ENCODE assay signal across 18 mouse cellular contexts in genomic region chr8:79372084-79372483, GRCm38 (mm10). TPM values are rescaled to one million over a fixed set of nuclear protein-coding genes. Genes with fewer than 3 reads are reported as not detected.
DNase-seq lines count a peak whose midpoint lies in the region; ATAC-seq and TF ChIP-seq lines count a peak whose summit lies in the region.
"Had no signal": no experiment of that assay in that cellular context is flagged by ENCODE, and none has a peak within 500 bp of the region (broad histone marks: within the 10 kb centered on the region; RNA-seq: fewer than 3 reads in every experiment).

No protein-coding gene starts in this region.

- H3K4me3 ChIP-seq in liver, adult 2 months (ENCODE audit: insufficient read depth, low read depth, low read length), result no peak overlapping the region
- no peak overlapping the region for H3K4me3 ChIP-seq in liver, embryonic 12.5 days
- H3K4me3 ChIP-seq in stomach, embryonic 16.5 days (replicated peaks; ENCODE audit: low read length), result no peak overlapping the region; the same call in 1 of the 2 replicates
- no peak overlapping the region for H3K4me3 ChIP-seq in hindbrain, embryonic 10.5 days
- H3K4me3 ChIP-seq: heart, embryonic 15.5 days; hindbrain, embryonic 15.5 days; midbrain, embryonic 13.5 days; neural tube, embryonic 15.5 days had no signal

- H3K27ac ChIP-seq in liver, adult 2 months (replicated peaks; ENCODE audit: insufficient read depth, low read depth, low read length), result peak overlapping the region; percentile 59
- H3K27ac ChIP-seq in liver, embryonic 12.5 days, result no peak overlapping the region; the same call in 1 of the 2 replicates
- peak overlapping the region; percentile 68; the same call in 1 of the 2 replicates for H3K27ac ChIP-seq in stomach, embryonic 16.5 days (ENCODE audit: low read length)
- H3K27ac ChIP-seq in hindbrain, embryonic 10.5 days, result no peak overlapping the region
- H3K27ac ChIP-seq: heart, embryonic 15.5 days; hindbrain, embryonic 15.5 days; midbrain, embryonic 13.5 days; neural tube, embryonic 15.5 days had no signal

- peaks cover 51% of the 10 kb centered on the region for H3K4me1 ChIP-seq in liver, adult 2 months (ENCODE audit: control insufficient read depth, insufficient read depth, low read length)
- H3K4me1 ChIP-seq in liver, embryonic 12.5 days, result peaks cover 46% of the 10 kb centered on the region
- H3K4me1 ChIP-seq in stomach, embryonic 16.5 days (ENCODE audit: control insufficient read depth, insufficient read depth, low read length), result peaks cover 53% of the 10 kb centered on the region
- 0 out of 2 replicates have a peak, but pooled peaks cover 4% of the 10 kb centered on the region for H3K4me1 ChIP-seq in hindbrain, embryonic 10.5 days (replicated peaks)

- no peak overlapping the region for H3K9ac ChIP-seq in liver, adult 2 months (ENCODE audit: low read depth, low read length)
- no peak overlapping the region for H3K9ac ChIP-seq in liver, embryonic 12.5 days
- no peak overlapping the region for H3K9ac ChIP-seq in stomach, embryonic 16.5 days (ENCODE audit: low read length)
- H3K9ac ChIP-seq: heart, embryonic 15.5 days; hindbrain, embryonic 15.5 days; midbrain, embryonic 13.5 days; neural tube, embryonic 15.5 days had no signal

- H3K27me3 ChIP-seq in liver, adult 2 months (ENCODE audit: control insufficient read depth, insufficient read depth, low read length), result no peaks in the 10 kb centered on the region
- H3K27me3 ChIP-seq in liver, embryonic 12.5 days (replicated peaks), result 0 out of 2 replicates have a peak, but pooled peaks cover 2% of the 10 kb centered on the region
- no peaks in the 10 kb centered on the region for H3K27me3 ChIP-seq in stomach, embryonic 16.5 days (ENCODE audit: control insufficient read depth, insufficient read depth, low read length)
- H3K27me3 ChIP-seq in hindbrain, embryonic 10.5 days (ENCODE audit: insufficient read depth, poor library complexity, severe bottlenecking), result no peaks in the 10 kb centered on the region
- H3K27me3 ChIP-seq: heart, embryonic 15.5 days; hindbrain, embryonic 15.5 days; midbrain, embryonic 13.5 days; neural tube, embryonic 15.5 days; Patski had no signal

- no peak for TF ChIP-seq CTCF in liver, adult 2 months (IDR thresholded peaks at IDR 0.05; ENCODE audit: low read depth, low read length)

- no peaks in the 10 kb centered on the region for H3K9me3 ChIP-seq in liver, embryonic 12.5 days (replicated peaks)
- H3K9me3 ChIP-seq in stomach, embryonic 16.5 days (replicated peaks; ENCODE audit: control insufficient read depth, low read length), result no peaks in the 10 kb centered on the region
- no peaks in the 10 kb centered on the region for H3K9me3 ChIP-seq in hindbrain, embryonic 10.5 days
- H3K9me3 ChIP-seq: heart, embryonic 15.5 days; hindbrain, embryonic 15.5 days; midbrain, embryonic 13.5 days; neural tube, embryonic 15.5 days had no signal

- no peak for ATAC-seq in liver, embryonic 12.5 days
- no peak; the same call in 1 of the 2 replicates for ATAC-seq in stomach, embryonic 16.5 days (ENCODE audit: insufficient read depth, low FRiP score)
- ATAC-seq: forebrain, embryonic 14.5 days; Patski had no signal

- WGBS in liver, adult 2 months, result 33% methylated on average over 9 of the region's 9 CpGs
- 80% methylated on average over 9 of the region's 9 CpGs for WGBS in liver, embryonic 12.5 days (ENCODE audit: insufficient replicate concordance)
- 63% methylated on average over 9 of the region's 9 CpGs for WGBS in stomach, embryonic 16.5 days
- WGBS in hindbrain, embryonic 10.5 days, result 92% methylated on average over 9 of the region's 9 CpGs

- peak; percentile 88 for DNase-seq in heart, adult 11 months
- no peak for DNase-seq in heart, postnatal 4 days
- DNase-seq in liver, adult 2 months (ENCODE audit: extremely low read depth, low read depth, low spot score), result peak; percentile 51
- DNase-seq in gonadal fat pad, adult 2 months (ENCODE audit: low read depth), result peak; percentile 59
- DNase-seq in hindbrain, embryonic 10.5 days (ENCODE audit: low spot score), result no peak
- DNase-seq: adrenal gland, postnatal 25 days; B cell, adult 2 months; lung, adult 2 months; lung, postnatal 4 days; thymus, postnatal 4 days had no signal

- no peak for TF ChIP-seq POLR2A in liver, adult 2 months (IDR thresholded peaks at IDR 0.05; ENCODE audit: extremely low read depth, insufficient read depth, low read length)

- H3K79me2 ChIP-seq in liver, adult 2 months (ENCODE audit: control insufficient read depth, insufficient read depth, low read length), result peaks cover 33% of the 10 kb centered on the region

- H3K36me3 ChIP-seq in liver, adult 2 months (ENCODE audit: control insufficient read depth, insufficient read depth, low read length), result no peaks in the 10 kb centered on the region
- peaks cover 22% of the 10 kb centered on the region for H3K36me3 ChIP-seq in liver, embryonic 12.5 days
- no peaks in the 10 kb centered on the region; the same call in 1 of the 2 replicates for H3K36me3 ChIP-seq in stomach, embryonic 16.5 days (ENCODE audit: control insufficient read depth, insufficient read depth, low read length)
- H3K36me3 ChIP-seq in hindbrain, embryonic 10.5 days, result peaks cover 59% of the 10 kb centered on the region

- H3K4me2 ChIP-seq in liver, embryonic 12.5 days, result no peak overlapping the region
- H3K4me2 ChIP-seq in stomach, embryonic 16.5 days (ENCODE audit: low read depth, low read length), result peak overlapping the region; percentile 9
- H3K4me2 ChIP-seq: heart, embryonic 15.5 days; hindbrain, embryonic 15.5 days; midbrain, embryonic 13.5 days; neural tube, embryonic 15.5 days had no signal

RNA-seq across cellular contexts. Expression of gene Smad1, which starts 27.2 kb away (rescaled TPM):
- total RNA-seq in heart, postnatal 4 days (2021), result 10 to 100 TPM; 34.6 to 36.7 TPM
- 10.8 and 12.0 TPM in 2 replicates for total RNA-seq in liver, adult 2 months (2014; rRNA removed)
- 17.5 and 25.5 TPM in 2 replicates for polyA plus RNA-seq in liver, adult 2 months (2012; rRNA removed)
- 9.5 and 9.6 TPM in 2 replicates for polyA plus RNA-seq in liver, embryonic 12.5 days (2016; fragmentation: Nextera tagmentation; extraction: Ambion mirVana)
- 35.7 and 39.8 TPM in 2 replicates for polyA plus RNA-seq in gonadal fat pad, adult 2 months (2012; rRNA removed)
- 33.0 and 37.4 TPM in 2 replicates for polyA plus RNA-seq in stomach, embryonic 16.5 days (2015; fragmentation: Nextera tagmentation; extraction: Ambion mirVana)
- 41.5 and 45.9 TPM in 2 replicates for polyA plus RNA-seq in hindbrain, embryonic 10.5 days (2016; fragmentation: Nextera tagmentation; extraction: Ambion mirVana)

Comparison
In these comparisons a context has a peak if more than half of its experiments do, and no peak if none do; other contexts are left out.
1. DNase-seq: peak in heart, adult 11 months (single experiment), liver, adult 2 months (single experiment) and gonadal fat pad, adult 2 months (single experiment); none in heart, postnatal 4 days (single experiment) and hindbrain, embryonic 10.5 days (single experiment).
2. H3K27ac ChIP-seq: peak in liver, adult 2 months (single experiment) and stomach, embryonic 16.5 days (single experiment); none in liver, embryonic 12.5 days (single experiment) and hindbrain, embryonic 10.5 days (single experiment).